Mouse (Mus musculus): Measurements from ENCODE around the gene Gtpbp8.

Gtpbp8 gene

DNA sequence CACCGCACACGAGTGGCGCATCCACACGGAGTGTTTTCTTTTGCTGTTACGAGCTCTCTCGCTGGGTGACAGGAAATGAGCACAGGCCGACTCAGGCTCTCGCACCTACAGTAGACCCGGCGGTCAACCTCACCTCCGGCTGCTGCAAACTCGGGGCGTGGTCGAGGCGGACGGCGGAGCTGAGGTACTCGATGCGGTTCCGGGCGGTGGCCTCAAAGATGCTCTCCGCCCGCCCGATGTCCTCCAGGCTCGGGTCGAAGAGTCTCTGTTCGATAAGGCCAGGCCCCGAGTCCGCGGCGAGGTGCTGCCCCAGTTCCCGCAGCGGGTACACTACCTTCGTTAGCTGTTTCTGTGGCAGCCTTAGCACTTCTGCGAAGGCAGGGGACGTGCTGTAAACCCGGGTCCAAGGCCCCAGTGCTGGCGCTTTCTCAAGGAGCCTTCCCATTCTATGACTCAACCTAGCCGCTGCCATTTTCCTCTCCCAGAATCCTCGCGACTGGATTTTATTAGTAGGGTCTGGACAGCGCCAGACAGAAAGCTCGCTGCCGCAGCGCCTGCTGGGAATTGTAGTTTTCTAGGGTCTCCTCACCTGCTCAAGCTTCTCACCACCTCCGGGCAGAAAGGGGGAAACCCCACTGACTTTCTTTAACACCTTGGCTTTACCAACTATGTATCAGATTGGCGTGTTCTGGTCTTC, at the start of gene Gtpbp8:
Gene Gtpbp8 (minus strand): TSS at position 498 of the 697 bp plus-strand sequence.
- DNase-seq (ENCODE audit: low spot score in 2 of 2), result peak; percentile 79 to 83

DNA sequence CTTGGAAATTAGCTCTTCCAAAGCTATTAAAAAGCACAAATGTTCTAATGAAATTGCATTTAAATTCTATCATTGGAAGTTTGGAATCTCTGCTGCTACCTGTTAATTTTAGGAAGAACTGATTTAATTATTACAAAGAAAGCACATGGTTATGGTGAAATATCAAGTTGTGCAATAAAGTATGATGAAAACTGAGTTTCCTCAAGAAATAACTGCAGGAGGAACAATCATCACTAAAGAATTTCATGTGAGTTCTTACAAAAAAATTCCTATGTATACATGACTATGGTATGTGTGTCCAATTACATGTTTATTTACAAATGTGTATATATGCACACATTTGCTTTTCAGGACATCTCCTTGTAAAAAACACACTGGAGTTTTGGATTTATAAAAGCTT, 48.3 kb upstream of the Gtpbp8 start:
- DNase-seq (ENCODE audit: low spot score in 2 of 2), result no peak

DNA sequence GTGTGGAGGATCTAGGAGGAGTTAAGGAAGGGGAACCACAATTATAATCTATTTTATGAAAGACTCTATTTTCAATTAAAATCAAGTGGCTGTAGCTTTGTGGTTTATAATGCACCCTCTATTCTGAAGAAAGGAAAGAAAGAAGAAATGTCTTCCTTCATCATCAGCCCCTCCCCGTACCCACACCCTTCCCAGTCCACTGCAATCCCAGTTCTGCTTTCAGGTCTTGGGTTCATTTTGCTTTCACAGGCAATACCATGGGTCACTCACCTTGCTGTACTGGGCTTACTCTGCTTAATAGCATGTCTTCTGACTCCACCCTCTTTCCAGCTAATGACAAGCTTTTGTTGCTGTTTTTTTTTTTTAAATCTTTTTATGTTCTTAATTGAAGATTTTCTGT, 40.8 kb upstream of the Gtpbp8 start:
- no peak for DNase-seq (ENCODE audit: low spot score in 2 of 2)

DNA sequence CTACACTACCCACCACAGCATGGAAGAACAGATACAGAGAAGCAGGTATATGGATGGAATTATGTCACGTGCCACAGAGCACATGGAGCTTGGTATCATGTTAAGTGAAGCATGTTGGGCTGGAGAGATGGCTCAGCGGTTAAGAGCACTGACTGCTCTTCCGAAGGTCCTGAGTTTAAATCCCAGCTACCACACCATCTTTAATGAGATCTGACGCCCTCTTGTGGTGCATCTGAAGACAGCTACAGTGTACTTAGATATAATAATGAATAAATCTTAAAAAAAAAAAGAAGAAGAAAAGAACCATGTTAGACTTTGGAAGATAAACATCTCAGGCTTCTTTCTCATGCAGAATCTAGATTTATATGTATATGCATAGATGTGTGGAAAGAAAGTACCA, 34.6 kb upstream of the Gtpbp8 start:
- DNase-seq (ENCODE audit: low spot score in 2 of 2), result no peak

DNA sequence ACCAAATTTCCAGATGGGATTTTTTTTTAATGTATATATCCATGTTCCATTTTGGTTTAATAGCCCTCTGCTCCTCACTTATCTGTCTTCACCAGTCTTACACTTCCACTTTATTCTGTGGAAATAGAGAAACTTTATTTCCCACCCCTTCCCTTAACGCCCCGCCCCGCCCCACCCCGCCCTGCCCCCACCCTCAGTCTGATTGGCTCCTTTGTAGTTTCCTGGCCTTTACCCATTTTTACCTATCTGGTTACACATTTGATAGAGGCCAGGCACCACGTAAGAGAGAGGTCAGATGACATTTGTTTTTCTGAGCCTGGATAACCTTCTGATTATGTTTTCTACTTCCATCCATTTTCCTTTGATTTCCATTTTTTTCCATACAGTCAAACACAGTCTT, 33.3 kb upstream of the Gtpbp8 start:
- DNase-seq (ENCODE audit: low spot score in 2 of 2), result no peak

DNA sequence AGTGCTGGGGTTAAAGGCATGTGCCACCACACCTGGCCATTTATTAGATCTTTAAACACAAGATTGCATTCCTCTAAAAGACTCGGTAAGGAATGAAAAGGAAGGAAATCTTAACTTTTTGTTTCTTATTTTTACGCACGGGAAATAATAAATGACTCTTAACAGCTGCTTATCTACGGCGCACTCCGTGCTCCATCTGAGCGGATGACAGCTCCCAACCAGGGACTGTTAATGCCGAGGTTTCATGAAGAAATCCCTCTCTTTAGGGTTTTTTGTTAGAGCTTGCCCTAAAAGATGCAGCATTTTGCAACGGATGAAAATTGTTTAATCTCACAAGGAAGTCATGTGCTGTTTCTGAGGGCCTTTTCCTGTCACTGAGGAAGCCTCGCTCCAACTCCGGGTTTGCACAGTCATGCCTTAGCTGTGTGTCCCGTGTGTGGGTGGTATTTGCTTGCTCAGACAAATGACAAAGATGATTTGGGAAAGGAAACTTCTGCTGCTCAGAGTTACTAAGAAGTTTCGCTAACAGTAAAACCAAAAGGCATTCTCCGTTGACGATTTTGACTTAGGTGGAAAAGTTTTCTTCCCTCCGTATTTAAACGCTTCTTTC, 32.5 kb upstream of the Gtpbp8 start:
- no peak for DNase-seq (ENCODE audit: low spot score in 2 of 2)

DNA sequence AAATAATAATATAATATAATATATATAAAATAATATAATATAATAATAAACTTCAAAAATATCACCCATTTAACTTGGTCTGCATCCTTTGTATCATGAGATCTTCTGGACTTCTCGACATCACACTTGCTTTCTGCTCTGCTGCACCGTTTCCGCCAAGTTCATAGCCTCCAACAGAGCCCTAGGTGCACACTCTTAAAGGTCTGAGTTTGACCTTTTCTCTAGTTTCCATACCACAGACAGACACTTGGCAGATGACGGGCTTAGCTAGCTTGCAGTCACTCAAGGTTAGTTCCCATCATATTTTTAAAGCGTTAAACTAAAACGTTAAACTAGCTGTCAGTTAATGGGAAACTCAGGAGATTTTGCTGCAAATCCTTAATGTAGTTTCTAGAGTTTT, 28.0 kb upstream of the Gtpbp8 start:
- no peak for DNase-seq (ENCODE audit: low spot score in 2 of 2)

DNA sequence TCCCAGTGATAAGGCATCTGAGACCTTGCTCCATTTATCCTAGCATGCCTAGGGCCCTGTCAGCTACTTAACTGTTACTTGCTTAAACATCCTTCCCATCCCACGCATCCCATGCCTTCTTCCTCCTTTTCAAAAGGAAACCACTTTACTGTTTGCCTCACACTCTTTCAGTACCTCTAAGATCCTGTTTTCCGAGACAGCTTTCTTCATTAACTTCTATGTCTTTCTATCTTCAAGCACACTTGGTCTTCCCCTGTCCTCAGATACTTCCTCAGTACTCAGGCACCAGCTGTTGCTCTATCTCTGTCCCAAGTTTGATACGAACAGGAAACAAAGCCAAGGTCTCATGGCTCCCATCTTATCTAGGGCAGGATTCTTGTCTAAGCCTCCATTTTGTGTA, 27.5 kb upstream of the Gtpbp8 start:
- DNase-seq (ENCODE audit: low spot score in 2 of 2), result no peak

DNA sequence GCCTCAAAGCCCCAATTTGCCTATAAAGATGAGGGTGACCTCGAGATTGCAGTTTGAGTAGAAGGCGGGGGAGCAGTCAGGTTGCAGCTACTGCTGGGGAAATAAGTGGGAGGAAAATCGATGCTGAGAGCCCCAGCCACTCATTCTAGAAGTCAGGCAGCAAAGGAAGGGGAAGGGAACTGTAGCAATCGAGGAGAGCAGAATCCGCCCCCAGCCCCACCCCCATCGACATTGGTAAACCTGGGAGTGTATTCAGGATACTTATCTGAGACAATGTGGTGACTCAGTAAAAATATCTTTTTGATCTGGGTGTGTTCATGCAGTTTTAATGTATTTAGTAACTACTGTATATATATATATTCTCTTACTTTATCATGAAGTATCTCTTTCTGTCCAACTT, 26.4 kb upstream of the Gtpbp8 start:
- no peak for DNase-seq (ENCODE audit: low spot score in 2 of 2)

DNA sequence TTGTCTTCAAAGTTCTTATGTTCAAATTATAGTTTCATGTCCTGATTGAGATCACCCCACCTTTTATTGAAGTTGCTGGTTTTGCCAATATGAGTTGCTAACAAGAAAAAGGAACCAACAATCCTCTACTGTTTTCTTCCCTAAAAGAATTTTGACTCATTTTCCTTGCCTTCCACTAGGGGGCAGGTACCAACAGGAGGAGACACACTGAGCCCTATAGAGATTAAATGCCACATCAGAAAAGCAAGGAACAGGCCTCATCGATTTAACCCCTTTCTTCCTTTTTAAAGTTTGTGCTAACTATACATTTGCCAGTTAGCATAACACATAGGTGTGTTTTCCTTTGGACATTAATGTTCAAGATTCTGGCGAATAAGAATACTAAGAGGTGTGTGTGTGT, 21.8 kb upstream of the Gtpbp8 start:
- DNase-seq (ENCODE audit: low spot score in 2 of 2), result no peak

DNA sequence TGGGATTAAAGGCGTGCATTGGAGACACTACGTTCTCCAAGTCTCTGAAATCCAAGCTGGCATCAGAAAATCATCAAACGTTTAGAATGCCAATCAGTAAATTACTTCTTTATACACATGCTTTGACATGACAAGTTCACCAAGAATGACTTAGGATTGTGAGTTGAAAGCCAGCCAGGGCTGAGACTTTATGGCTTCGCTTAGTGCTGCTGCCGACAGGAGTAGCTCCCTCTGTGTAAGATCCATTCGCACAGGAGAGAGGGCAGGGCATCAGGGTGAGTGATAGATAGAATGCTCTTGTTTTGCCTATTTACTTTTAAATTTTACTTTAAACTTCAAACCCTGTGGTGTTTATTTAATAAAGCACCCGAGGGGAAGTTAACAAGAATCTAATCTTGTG, 21.3 kb upstream of the Gtpbp8 start:
- DNase-seq (ENCODE audit: low spot score in 2 of 2), result no peak

DNA sequence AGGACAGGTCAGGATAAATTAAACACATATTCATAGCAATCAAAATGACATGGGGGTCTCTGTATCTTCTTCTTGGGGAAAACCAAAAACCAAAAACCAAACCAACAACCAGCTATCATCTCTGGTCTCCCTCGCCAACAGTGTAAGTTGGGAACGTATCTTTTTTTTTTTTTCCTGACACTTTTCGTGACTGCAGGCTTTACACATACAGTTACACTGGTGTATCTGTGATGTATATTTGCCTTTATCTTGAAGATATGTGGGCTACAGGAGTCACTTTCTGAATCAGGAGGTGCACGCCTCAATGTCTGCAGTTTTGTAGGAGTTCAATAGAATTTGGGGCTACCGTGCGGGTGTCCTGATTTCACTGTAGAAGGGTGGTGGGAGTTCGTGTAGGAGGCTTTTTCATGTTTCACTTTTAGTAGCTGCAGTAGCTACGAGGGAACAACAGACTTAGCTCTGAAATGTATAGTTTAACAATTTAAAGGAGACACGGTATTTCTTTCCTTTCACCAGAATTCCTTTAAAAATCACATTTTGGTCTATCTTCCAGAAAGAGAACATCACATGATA, 20.2 kb upstream of the Gtpbp8 start:
- no peak for DNase-seq (ENCODE audit: low spot score in 2 of 2)

DNA sequence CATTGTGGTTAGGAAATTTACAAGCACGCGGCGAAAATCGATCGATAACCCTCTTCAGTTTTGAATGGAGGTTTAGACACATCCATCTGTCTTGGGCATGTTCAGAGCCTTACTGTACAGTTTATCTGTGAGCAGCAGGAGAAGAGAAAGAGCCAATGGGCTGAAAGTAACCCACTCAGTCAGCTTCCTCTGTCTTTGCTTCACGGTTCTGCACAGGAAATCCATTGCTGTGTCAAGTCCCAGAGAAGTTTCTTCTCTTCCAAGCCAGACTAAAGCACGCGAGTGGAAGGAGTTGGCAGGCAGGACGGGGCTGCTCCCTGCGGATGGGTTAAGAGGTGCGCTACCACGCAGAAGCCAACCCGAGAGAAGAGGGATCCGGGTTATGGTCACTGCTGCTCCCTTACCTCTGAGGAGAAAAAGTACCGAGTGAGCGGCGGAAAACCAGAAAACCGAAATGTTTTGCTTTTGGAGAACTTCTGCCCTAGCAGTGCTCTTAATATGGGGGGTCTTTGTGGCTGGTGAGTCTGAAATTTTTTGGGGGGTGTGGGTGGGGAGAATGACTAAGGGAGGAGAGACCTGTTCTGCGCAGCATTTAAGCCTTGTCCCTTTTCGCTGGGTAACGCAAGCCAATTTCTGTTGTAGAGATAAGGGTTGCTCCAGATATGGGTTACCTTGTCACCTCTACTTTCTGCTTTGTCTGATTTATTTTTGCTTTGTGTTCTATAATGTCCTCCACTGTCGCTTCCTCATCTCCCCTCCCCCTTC, 19.6 kb upstream of the Gtpbp8 start, which contains the start of gene Cd200r1:
Gene Cd200r1 (plus strand): TSS at position 182 of the 765 bp plus-strand sequence.
- no peak for DNase-seq (ENCODE audit: low spot score in 2 of 2)

DNA sequence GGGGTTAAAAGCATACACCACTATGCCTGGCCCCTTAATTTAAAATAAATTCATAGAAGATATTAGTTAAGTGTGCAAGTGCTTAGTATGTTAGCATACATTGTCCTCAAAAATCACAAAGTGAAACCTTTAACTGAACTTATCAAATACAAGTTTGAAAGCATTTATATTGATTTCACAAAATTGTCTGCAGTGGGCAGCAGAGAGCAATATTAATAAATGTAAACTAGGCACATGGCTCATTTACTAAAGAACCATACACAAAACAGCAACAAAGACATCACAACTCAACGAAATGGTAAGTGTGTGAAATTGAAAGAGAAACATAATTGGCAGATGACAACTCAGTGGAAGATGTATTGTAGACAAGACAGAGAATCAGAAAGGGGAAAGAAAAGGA, 15.6 kb upstream of the Gtpbp8 start:
- no peak for DNase-seq (ENCODE audit: low spot score in 2 of 2)

DNA sequence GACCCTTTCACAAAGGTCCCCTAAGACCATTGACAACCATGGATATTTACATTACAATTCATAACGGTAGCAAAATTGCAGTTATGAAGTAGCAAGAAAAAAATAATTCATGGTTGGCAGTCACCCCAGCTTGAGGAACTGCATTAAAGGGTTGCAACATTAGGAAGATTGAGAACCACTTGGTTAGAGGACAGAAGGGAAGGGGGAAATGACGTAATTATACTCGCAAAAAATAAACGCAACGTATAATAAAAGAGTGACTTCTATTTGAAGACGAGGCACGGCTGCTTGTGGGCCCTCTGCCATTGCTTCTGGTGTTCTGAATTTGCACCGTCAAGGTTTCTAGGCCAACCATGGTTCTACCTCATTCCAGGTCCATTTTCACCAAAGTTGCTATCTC, 11.5 kb upstream of the Gtpbp8 start:
- DNase-seq (ENCODE audit: low spot score in 2 of 2), result no peak

DNA sequence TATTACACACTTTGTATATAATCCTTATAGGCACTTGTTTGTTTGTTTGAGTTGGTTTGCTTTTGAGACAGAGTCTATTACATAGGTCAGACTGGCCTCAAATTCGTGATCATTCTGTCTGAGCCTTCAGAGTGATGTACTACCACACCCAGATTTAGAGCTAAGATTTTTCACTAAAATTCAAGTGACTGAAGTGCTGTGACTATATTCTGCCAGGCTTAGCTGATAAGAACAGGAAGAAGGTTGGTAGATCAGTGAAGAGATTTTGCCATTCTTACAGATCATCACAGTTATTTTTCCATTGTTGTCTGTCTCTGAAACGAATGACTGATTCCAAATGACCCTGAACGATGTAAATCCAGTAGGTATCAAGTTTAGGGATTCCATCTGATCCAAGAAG, 1.8 kb upstream of the Gtpbp8 start:
- DNase-seq (ENCODE audit: low spot score in 2 of 2), result no peak

DNA sequence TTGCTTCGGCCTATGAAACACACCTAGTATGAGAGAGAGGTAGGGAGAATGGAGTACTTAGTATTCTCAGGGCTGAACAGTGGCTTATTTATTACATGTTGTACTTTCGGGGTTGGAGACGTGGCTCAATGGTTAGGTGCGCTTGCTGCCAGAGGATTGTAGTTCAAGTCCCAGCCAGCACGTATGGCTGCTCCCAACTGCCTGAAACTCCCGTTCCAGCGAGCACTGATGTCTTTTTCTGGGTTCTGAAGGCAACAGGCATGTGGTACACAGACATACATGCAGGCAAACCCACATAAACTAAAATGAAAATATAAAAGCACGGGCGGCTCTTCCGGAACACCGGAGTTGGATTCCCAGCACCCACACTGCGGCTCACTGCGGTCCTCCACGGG, 695 bp downstream of the Gtpbp8 start:
- no peak for DNase-seq (ENCODE audit: low spot score in 2 of 2)

DNA sequence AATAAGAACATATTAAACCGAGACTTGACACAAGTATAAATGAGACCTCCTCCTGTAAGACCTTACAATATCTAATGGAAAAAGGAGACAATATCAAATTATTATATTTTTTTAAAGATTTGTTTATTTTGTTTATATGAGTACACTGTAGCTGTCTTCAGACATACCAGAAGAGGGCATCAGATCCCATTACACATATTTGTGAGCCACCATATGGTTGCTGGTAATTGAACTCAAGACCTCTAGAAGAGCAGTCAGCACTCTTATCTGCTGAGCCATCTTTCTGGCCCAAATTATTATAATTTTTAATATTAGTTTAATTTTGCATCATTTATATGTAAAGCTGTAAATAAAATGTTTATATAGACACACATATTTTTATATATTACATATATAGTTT, 3.4 kb downstream of the Gtpbp8 start:
- no peak for DNase-seq (ENCODE audit: low spot score in 2 of 2)

DNA sequence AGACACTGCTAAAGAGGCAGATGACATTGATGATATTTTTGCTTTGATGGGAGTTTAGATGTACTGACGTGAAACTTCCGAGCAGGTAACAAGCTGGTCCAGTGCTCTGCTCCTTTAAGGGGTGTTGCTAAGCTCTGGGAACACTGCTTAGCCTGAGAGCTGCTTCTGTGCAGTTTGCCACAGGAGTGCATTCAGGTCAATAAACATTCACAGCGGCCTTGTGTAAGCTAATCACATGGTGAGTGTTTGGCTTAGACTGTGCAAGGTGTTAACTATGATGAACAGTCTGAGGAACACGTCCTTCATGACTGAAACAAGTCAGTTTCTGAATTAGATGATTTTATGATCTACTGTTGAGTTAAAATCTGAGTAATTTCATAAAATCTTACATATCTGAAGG, 10.0 kb downstream of the Gtpbp8 start:
- DNase-seq (ENCODE audit: low spot score in 2 of 2), result no peak

DNA sequence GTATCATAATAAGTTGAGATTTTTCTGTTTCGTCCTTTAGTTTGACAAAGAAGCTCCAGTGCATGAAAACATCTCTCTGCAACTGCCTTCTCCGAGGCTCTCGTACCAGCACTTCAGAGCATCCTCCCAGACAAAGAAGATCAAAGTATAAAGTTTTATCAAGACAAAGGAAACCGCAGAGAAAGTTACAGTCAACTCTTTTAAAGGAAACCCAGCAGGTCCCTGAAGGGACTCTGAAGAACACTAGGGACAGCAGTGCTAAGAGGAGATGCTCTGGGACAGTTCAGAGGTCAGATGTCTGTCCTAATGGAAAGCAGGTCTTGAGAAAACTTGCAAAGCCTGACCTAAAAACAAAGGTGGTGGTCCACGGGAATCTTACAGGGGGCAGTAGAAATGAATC, 10.5 kb downstream of the Gtpbp8 start:
- DNase-seq (ENCODE audit: low spot score in 2 of 2), result no peak

DNA sequence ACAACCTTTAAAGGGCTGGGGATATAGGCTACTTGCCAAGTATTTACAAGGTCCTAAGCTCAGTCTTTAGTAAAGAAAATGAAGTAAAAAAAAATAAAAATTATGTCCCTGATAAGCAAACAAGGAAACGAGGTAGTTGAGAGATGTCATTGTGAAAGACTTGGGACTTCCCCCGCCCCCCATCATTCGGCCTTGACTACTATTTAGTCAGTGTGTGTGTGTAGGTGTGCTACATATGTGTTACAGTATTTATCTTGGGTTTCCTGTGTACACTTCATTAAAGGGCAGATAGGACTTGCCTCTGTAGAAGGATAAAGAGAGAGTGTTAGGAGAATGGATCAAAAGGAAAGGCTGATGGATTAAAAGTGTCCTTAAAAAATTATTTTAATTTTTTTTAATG, 12.1 kb downstream of the Gtpbp8 start:
- no peak for DNase-seq (ENCODE audit: low spot score in 2 of 2)

DNA sequence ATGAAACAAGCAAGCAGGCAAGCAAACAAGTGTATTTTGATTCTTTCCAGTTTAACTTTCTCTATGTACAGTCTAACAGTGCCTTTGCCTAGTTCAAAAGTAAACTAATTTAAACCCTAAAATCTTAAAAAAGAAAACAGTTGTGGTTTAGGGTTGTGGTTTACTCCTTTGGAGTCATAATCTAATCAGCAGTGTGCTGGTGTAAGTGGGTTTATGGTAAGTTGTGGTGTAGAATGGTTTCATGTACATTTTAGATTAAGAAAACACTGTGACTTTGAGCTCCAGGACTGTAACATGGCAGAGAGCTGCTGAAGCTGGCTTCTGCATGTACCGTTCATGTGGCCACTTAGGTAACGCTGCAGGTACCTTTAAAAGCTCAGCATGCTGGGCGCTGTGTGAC, 18.6 kb downstream of the Gtpbp8 start:
- no peak for DNase-seq (ENCODE audit: low spot score in 2 of 2)

Measured in frontal cortex, postnatal 14 days (tissue).